In genomic region chr14:59759900-59760493, GRCm38 (mm10) we compare ENCODE assay signal across 13 mouse cellular contexts.
DNase-seq lines count a peak whose midpoint lies in the region; ATAC-seq and TF ChIP-seq lines count a peak whose summit lies in the region.
"Had no signal": no experiment of that assay in that cellular context is flagged by ENCODE, and none has a peak within 500 bp of the region (broad histone marks: within the 10 kb centered on the region; RNA-seq: fewer than 3 reads in every experiment).

No protein-coding gene starts in this region.

- TF ChIP-seq EP300 in liver, postnatal 0 days (IDR thresholded peaks at IDR 0.05; ENCODE audit: low read depth), result no peak

- H3K27ac ChIP-seq in liver, adult 2 months (replicated peaks; ENCODE audit: insufficient read depth, low read depth, low read length), result no peak overlapping the region
- no peak overlapping the region for H3K27ac ChIP-seq in liver, postnatal 0 days (ENCODE audit: low read depth)
- H3K27ac ChIP-seq in gastrocnemius, adult 2 months, result peak overlapping the region; percentile 64; the same call in 1 of the 2 replicates
- H3K27ac ChIP-seq: liver, embryonic 13.5 days had no signal

- no peak overlapping the region for H3K9ac ChIP-seq in liver, adult 2 months (ENCODE audit: low read depth, low read length)
- H3K9ac ChIP-seq in liver, postnatal 0 days (replicated peaks), result no peak overlapping the region
- H3K9ac ChIP-seq: liver, embryonic 13.5 days had no signal

- H3K4me3 ChIP-seq in liver, adult 2 months (ENCODE audit: insufficient read depth, low read depth, low read length), result no peak overlapping the region
- no peak overlapping the region for H3K4me3 ChIP-seq in liver, postnatal 0 days (ENCODE audit: low read depth, low read length)
- peak overlapping the region; percentile 53 for H3K4me3 ChIP-seq in gastrocnemius, adult 2 months
- H3K4me3 ChIP-seq: liver, embryonic 13.5 days had no signal

- TF ChIP-seq CTCF in liver, adult 2 months (IDR thresholded peaks at IDR 0.05; ENCODE audit: low read depth, low read length), result no peak
- TF ChIP-seq CTCF in liver, postnatal 0 days (IDR thresholded peaks at IDR 0.05; ENCODE audit: low read depth), result no peak
- peak; percentile 26 for TF ChIP-seq CTCF in gastrocnemius, adult 2 months (IDR thresholded peaks at IDR 0.05)

- no peaks in the 10 kb centered on the region for H3K27me3 ChIP-seq in liver, adult 2 months (ENCODE audit: control insufficient read depth, insufficient read depth, low read length)
- no peaks in the 10 kb centered on the region for H3K27me3 ChIP-seq in liver, postnatal 0 days (ENCODE audit: insufficient read depth, low read length)
- H3K27me3 ChIP-seq: liver, embryonic 13.5 days had no signal

- peak; percentile 33 for DNase-seq in liver, adult 2 months (ENCODE audit: extremely low read depth, low read depth, low spot score)
- no peak for DNase-seq in liver, postnatal 0 days
- DNase-seq in gastrocnemius, adult 2 months, result peak; percentile 73
- DNase-seq in kidney, postnatal 10 days, result peak; percentile 24
- peak; percentile 74 for DNase-seq in skeletal muscle tissue, adult 2 months (ENCODE audit: low read depth, low spot score)
- no peak for DNase-seq in heart, adult 9 months (ENCODE audit: low spot score in 2 of 2)
- DNase-seq in left cerebral cortex, adult 8-10 months (ENCODE audit: low spot score in 2 of 2), result no peak
- DNase-seq in ovary, postnatal 14 days (ENCODE audit: low spot score), result no peak
- DNase-seq: adrenal gland, adult 8-10 months; cerebellum, adult 18-20 months; heart, postnatal 14 days; liver, embryonic 13.5 days; thymus, postnatal 36 days had no signal

- no peaks in the 10 kb centered on the region for H3K36me3 ChIP-seq in liver, adult 2 months (ENCODE audit: control insufficient read depth, insufficient read depth, low read length)
- H3K36me3 ChIP-seq in liver, postnatal 0 days (replicated peaks; ENCODE audit: insufficient read depth, low read length), result no peaks in the 10 kb centered on the region
- H3K36me3 ChIP-seq: liver, embryonic 13.5 days had no signal

- no peaks in the 10 kb centered on the region for H3K4me1 ChIP-seq in liver, adult 2 months (ENCODE audit: control insufficient read depth, insufficient read depth, low read length)
- 0 out of 2 replicates have a peak, but pooled peaks cover 2% of the 10 kb centered on the region for H3K4me1 ChIP-seq in liver, postnatal 0 days (ENCODE audit: insufficient read depth)
- H3K4me1 ChIP-seq: liver, embryonic 13.5 days had no signal

- H3K4me2 ChIP-seq in liver, postnatal 0 days (ENCODE audit: low read depth, low read length), result no peak overlapping the region
- H3K4me2 ChIP-seq: liver, embryonic 13.5 days had no signal

- no peaks in the 10 kb centered on the region for H3K9me3 ChIP-seq in liver, postnatal 0 days (ENCODE audit: low read length)
- H3K9me3 ChIP-seq: liver, embryonic 13.5 days had no signal

- intact Hi-C loops in gastrocnemius, adult 2 months (cut with DNase I), result loop anchor here (5.0 kb wide), 1 partner anchor 182 kb away; no protein-coding TSS in a partner anchor

- 39% methylated on average over 12 of the region's 12 CpGs for WGBS in liver, adult 2 months
- 54% methylated on average over 12 of the region's 12 CpGs for WGBS in liver, postnatal 0 days (ENCODE audit: insufficient replicate concordance)

- no peak for ATAC-seq in liver, postnatal 0 days

- no peaks in the 10 kb centered on the region for H3K79me2 ChIP-seq in liver, adult 2 months (ENCODE audit: control insufficient read depth, insufficient read depth, low read length)

- TF ChIP-seq POLR2A in liver, adult 2 months (IDR thresholded peaks at IDR 0.05; ENCODE audit: extremely low read depth, insufficient read depth, low read length), result no peak

Comparison
In these comparisons a context has a peak if more than half of its experiments do, and no peak if none do; other contexts are left out.
1. DNase-seq: peak in liver, adult 2 months (single experiment), gastrocnemius, adult 2 months (single experiment), kidney, postnatal 10 days (single experiment) and skeletal muscle tissue, adult 2 months (single experiment); none in liver, postnatal 0 days (single experiment), heart, adult 9 months (0 of 2), left cerebral cortex, adult 8-10 months (0 of 2) and ovary, postnatal 14 days (single experiment).